Mouse (Mus musculus) gastrocnemius, postnatal 25 days (tissue): ENCODE results near the gene Spag6l. TPM values are rescaled to one million over a fixed set of nuclear protein-coding genes. Genes with fewer than 3 reads are reported as not detected.

Source experiments
- total RNA-seq, 2 experiments: library from RNA; stranded (reverse); gene quantifications; 1 replicate in 1 of 2; 2 replicates in 1 of 2; pipeline ENCODE4 v1.2.3; 2021

Gene Spag6l
- total RNA-seq, 2 experiments from 2014 or later: not detected

Other genes starting within 250 kb of the Spag6l start
- 10 to 100 TPM; 10.1 to 20.2 TPM for gene Fgd4, start 228.9 kb downstream of the Spag6l start, total RNA-seq
- gene Olfr19, start 153.1 kb downstream of the Spag6l start, total RNA-seq: not detected
- not detected for gene Igll1, start 34.5 kb upstream of the Spag6l start, total RNA-seq
- gene Top3b, start 41.3 kb upstream of the Spag6l start, total RNA-seq: 10 to 100 TPM; 14.8 to 21.5 TPM
- gene Vpreb1, start 41.4 kb upstream of the Spag6l start, total RNA-seq: not detected
- 10 to 100 TPM; 10.8 to 10.9 TPM for gene Ppm1f, start 67.0 kb upstream of the Spag6l start, total RNA-seq
- 10 to 100 TPM; 85.1 to 87.1 TPM for gene Mapk1, start 153.9 kb upstream of the Spag6l start, total RNA-seq
- under 1 TPM; 0.77 to 0.99 TPM for gene Ypel1, start 240.2 kb upstream of the Spag6l start, total RNA-seq